Mouse (Mus musculus) midbrain, embryonic 11.5 days (tissue): ENCODE data around the gene Nup43. TPM values are rescaled to one million over a fixed set of nuclear protein-coding genes. Genes with fewer than 3 reads are reported as not detected.
"Not testable (repeated sequence)": the region's sequence is repeated elsewhere in the genome, so short reads cannot be mapped to it uniquely, and the experiment has no call there.

Source experiments
- ATAC-seq: fragments of 200-750 bp; cut with Nextera tagmentation; 2 replicates; pipeline ENCODE4 v1.8.0; 2017; ENCODE audit warnings: moderate TSS enrichment, moderate library complexity; ENCODE audit not compliant: low FRiP score
- DNase-seq: peaks from one replicate; pipeline ENCODE4 v3.0.0; 2015; ENCODE audit warnings: low spot score; ENCODE audit errors: missing footprints
- H3K27ac ChIP-seq: fragments of 300-500 bp; sonication (generic); 2 replicates; pipeline ENCODE4 v1.5.1; 2014; ENCODE audit warnings: low read depth, low read length
- H3K27me3 ChIP-seq: fragments of 300-500 bp; sonication (generic); 2 replicates; pipeline ENCODE4 v1.6.1; 2014; ENCODE audit warnings: mild to moderate bottlenecking, low read length, moderate library complexity, mixed read lengths; ENCODE audit not compliant: control insufficient read depth, insufficient read depth
- H3K36me3 ChIP-seq: fragments of 300-500 bp; sonication (generic); 2 replicates; pipeline ENCODE4 v1.6.1; 2014; ENCODE audit warnings: mild to moderate bottlenecking, low read length, moderate library complexity, mixed read lengths; ENCODE audit not compliant: control insufficient read depth, insufficient read depth
- H3K4me1 ChIP-seq: fragments of 300-500 bp; sonication (generic); 2 replicates; pipeline ENCODE4 v1.6.1; 2014; ENCODE audit warnings: low read length; ENCODE audit not compliant: control insufficient read depth, insufficient read depth
- H3K4me2 ChIP-seq: fragments of 300-500 bp; sonication (generic); 2 replicates; pipeline ENCODE4 v1.6.1; 2014; ENCODE audit warnings: mild to moderate bottlenecking, moderate library complexity
- H3K4me3 ChIP-seq: fragments of 300-500 bp; sonication (generic); 2 replicates; pipeline ENCODE4 v1.5.1; 2014; ENCODE audit warnings: low read depth, low read length
- H3K9ac ChIP-seq: fragments of 300-500 bp; sonication (generic); 2 replicates; pipeline ENCODE4 v1.6.1; 2014; ENCODE audit warnings: low read length
- H3K9me3 ChIP-seq: fragments of 300-500 bp; sonication (generic); 2 replicates; pipeline ENCODE4 v1.6.1; 2016; ENCODE audit warnings: low read length; ENCODE audit not compliant: control insufficient read depth
- WGBS: fragments of 180-500 bp; shearing (Covaris S2); extraction: QIAGEN DNeasy Blood & Tissue Kit; methylation state at CpG from one replicate; pipeline ENCODE4 v1.1.7; 2014; 5-methylcytosine and 5-hydroxymethylcytosine counted together
- polyA plus RNA-seq: library from polyadenylated mRNA; unstranded; fragments of >200 nt; fragmentation: Nextera tagmentation; extraction: Ambion mirVana; gene quantifications from 2 replicates; pipeline ENCODE4 v1.2.1, GENCODE M21; 2014

Nup43 gene
- 60.0 and 67.5 TPM in 2 replicates for polyA plus RNA-seq

DNA sequence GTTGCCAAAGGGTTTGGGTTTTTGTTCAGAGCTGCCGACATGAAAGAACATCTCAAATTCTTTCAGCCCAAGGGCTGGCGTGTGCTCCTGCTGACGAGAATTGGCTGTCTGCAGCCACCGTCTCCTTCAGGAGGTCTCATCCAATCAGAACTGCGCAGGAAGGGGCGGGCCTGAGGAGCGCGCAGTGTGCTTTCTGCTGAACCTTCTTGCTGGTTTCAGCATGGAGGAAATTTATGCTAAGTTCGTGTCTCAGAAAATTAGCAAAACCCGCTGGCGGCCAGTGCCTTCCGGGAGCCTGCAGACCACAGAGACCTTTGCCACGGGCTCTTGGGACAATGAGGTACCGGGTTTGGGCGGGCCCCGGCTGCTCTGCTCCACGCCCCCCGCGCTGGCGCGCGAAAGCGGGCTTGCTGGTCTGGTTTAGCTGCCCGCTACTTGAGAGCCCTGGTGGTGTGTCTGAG is at the start of gene Nup43:
Gene Nup43, plus strand, starts transcription at position 162 of the 461 bp plus-strand sequence.
- Histone ChIP-seq H3K27ac (0 out of 2 replicates have a peak within 1 kb of the TSS, but pooled peaks have one; percentile 42), H3K9ac (peak within 1 kb of the TSS; percentile 70), H3K9me3 (no peaks in the 10 kb centered on the region), H3K4me2 (peak within 1 kb of the TSS; percentile 52), H3K4me3 (peak within 1 kb of the TSS; percentile 69), H3K4me1 (peaks cover 13% of the 10 kb centered on the region), H3K27me3 (no peaks in the 10 kb centered on the region), H3K36me3 (no peaks in the 10 kb centered on the region)
- WGBS = under 1% methylated on average over 24 of the region's 24 CpGs
- ATAC-seq (peak; percentile 87), DNase-seq (peak; percentile 99)

GRCm38 (mm10) chr10:7617556-7617955 is 49.7 kb upstream of the Nup43 start:
- H3K4me2 ChIP-seq, H3K4me3 ChIP-seq, H3K27me3 ChIP-seq, H3K9me3 ChIP-seq, H3K27ac ChIP-seq, H3K9ac ChIP-seq, H3K36me3 ChIP-seq, ATAC-seq, H3K4me1 ChIP-seq: not testable (repeated sequence)
- WGBS = 22% methylated on average over 3 of the region's 3 CpGs
- DNase-seq = peak; percentile 21

GRCm38 (mm10) chr10:7619821-7620241 is 47.5 kb upstream of the Nup43 start:
- Histone ChIP-seq H3K4me2 (no peak overlapping the region), H3K27me3 (no peaks in the 10 kb centered on the region), H3K4me3 (no peak overlapping the region), H3K9ac (no peak overlapping the region), H3K9me3 (no peaks in the 10 kb centered on the region; the same call in 1 of the 2 replicates), H3K27ac (no peak overlapping the region), H3K36me3 (no peaks in the 10 kb centered on the region), H3K4me1 (no peaks in the 10 kb centered on the region)
- WGBS = 84% methylated on average over 4 of the region's 5 CpGs
- no peak; the same call in 1 of the 2 replicates for ATAC-seq
- peak; percentile 69 for DNase-seq

GRCm38 (mm10) chr10:7620723-7621122 is 46.6 kb upstream of the Nup43 start:
- no peak overlapping the region for H3K9ac ChIP-seq
- 53% methylated on average over 5 of the region's 5 CpGs for WGBS
- no peaks in the 10 kb centered on the region for H3K36me3 ChIP-seq

DNA sequence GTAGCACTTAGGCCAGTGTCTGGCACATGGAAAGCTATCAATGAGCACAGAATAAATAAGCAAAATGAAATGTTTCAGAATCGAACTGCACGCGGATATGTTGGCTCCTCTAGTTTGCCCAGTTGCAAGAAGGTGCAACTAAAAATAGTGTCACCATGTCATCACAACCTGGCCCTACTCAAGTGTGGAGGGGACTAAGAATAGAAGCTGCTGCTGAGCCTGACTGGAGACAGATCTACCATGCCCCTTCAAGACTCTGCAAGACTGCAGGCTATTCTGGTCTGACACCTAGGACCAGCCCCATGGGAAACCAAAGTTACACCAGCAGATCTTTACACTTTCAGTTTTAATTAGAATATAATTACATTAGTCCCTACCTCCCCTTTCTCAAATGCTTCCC is 44.9 kb upstream of the Nup43 start:
- Histone ChIP-seq H3K4me1 (no peaks in the 10 kb centered on the region), H3K9me3 (no peaks in the 10 kb centered on the region), H3K27me3 (no peaks in the 10 kb centered on the region), H3K4me2 (no peak overlapping the region), H3K4me3 (no peak overlapping the region), H3K9ac (no peak overlapping the region), H3K36me3 (no peaks in the 10 kb centered on the region), H3K27ac (no peak overlapping the region)
- ATAC-seq (no peak), DNase-seq (no peak)
- WGBS = 90% methylated on average over 3 of the region's 3 CpGs

More at GRCm38 (mm10) chr10:7620723-7621122, 46.6 kb upstream of the Nup43 start:
- Histone ChIP-seq H3K9me3 (no peaks in the 10 kb centered on the region), H3K4me3 (no peak overlapping the region), H3K27me3 (no peaks in the 10 kb centered on the region), H3K4me1 (no peaks in the 10 kb centered on the region), H3K4me2 (no peak overlapping the region), H3K27ac (no peak overlapping the region)
- ATAC-seq = no peak
- DNase-seq = peak; percentile 77

GRCm38 (mm10) chr10:7623861-7624518 is 43.3 kb upstream of the Nup43 start:
- Histone ChIP-seq H3K36me3 (no peaks in the 10 kb centered on the region), H3K4me3 (no peak overlapping the region), H3K4me2 (no peak overlapping the region), H3K27ac (no peak overlapping the region), H3K9me3 (no peaks in the 10 kb centered on the region), H3K9ac (no peak overlapping the region), H3K4me1 (no peaks in the 10 kb centered on the region), H3K27me3 (no peaks in the 10 kb centered on the region)
- DNase-seq (peak; percentile 6), ATAC-seq (no peak)
- 88% methylated on average over 3 of the region's 3 CpGs for WGBS

- WGBS = 95% methylated on average over 4 of the region's 4 CpGs
- ATAC-seq = no peak
- no peak overlapping the region for H3K9ac ChIP-seq
- H3K27ac ChIP-seq = no peak overlapping the region
- H3K4me2 ChIP-seq = no peak overlapping the region
- no peaks in the 10 kb centered on the region for H3K27me3 ChIP-seq
- no peak overlapping the region for H3K4me3 ChIP-seq
- H3K9me3 ChIP-seq = no peaks in the 10 kb centered on the region
- DNase-seq = peak; percentile 45
- H3K4me1 ChIP-seq = no peaks in the 10 kb centered on the region
- peaks cover 2% of the 10 kb centered on the region; the same call in 1 of the 2 replicates for H3K36me3 ChIP-seq
These were observed 38.2 kb upstream of the Nup43 start for GRCm38 (mm10) chr10:7629092-7629491.

DNA sequence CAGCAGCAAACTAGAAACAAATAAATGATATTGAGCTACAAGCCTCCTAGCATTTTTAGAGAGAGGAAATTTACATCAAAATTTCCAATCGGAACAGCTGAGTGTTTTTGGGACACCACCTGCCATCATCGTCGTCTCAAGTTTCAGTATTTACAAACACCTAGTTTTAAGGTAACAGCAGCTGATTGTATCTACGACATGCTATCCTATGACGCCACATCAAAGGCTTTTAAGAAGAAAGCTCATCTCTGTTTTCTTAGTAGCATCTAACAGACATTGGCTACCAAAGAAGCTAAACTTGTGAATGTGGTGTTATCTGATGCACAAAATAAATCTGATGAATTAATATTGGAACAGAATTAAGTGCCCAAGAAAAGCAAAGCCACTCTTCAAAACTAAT is 37.0 kb upstream of the Nup43 start:
- peak; percentile 39 for DNase-seq
- H3K4me2 ChIP-seq = no peak overlapping the region
- no peaks in the 10 kb centered on the region for H3K27me3 ChIP-seq
- no peaks in the 10 kb centered on the region for H3K4me1 ChIP-seq
- WGBS = 93% methylated on average over 5 of the region's 5 CpGs
- H3K27ac ChIP-seq = no peak overlapping the region
- H3K4me3 ChIP-seq = no peak overlapping the region
- H3K9ac ChIP-seq = no peak overlapping the region
- H3K9me3 ChIP-seq = no peaks in the 10 kb centered on the region
- H3K36me3 ChIP-seq = peaks cover 2% of the 10 kb centered on the region; the same call in 1 of the 2 replicates
- no peak for ATAC-seq

DNA sequence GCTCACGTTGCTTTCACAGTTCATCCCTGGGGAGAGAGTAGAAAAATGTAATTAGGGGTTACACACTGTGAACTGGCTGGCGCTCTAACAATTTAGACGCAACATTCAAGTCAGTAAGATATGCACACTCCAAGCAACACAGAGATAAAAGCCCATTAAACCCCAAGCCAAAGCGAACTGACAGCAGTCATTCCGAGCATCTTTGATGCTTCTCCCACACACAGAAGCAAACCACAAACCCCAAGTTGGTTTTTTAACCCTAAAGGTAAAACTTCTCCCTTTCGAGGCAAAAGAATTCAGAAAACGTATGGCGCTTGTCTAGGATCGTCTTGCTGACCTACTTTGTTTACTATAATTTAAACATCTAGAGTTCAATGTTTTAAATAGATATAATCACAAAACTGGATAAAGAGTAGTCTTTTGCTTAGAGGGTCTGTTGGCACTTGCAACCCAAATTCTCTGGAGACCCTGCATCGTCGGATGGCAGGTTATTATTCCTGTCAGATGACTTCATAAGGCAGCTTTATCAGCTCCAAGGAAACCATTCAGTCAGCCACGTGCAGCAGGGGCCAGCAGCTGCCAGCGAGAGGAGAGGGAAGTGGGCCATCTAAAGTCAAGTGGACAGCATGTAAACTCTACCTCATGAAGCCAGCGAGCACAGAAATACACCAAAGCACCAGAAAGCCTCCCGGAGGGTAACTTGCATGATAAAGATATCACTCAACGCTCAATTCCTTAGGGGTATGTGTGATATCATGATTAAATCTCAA is 36.2 kb upstream of the Nup43 start:
- no peaks in the 10 kb centered on the region for H3K9me3 ChIP-seq
- no peak overlapping the region for H3K4me3 ChIP-seq
- H3K4me2 ChIP-seq = no peak overlapping the region
- H3K36me3 ChIP-seq = peaks cover 2% of the 10 kb centered on the region; the same call in 1 of the 2 replicates
- no peak overlapping the region for H3K27ac ChIP-seq
- no peaks in the 10 kb centered on the region for H3K27me3 ChIP-seq
- WGBS = 90% methylated on average over 16 of the region's 16 CpGs
- DNase-seq (peak; percentile 57), ATAC-seq (no peak)
- no peak overlapping the region for H3K9ac ChIP-seq
- no peaks in the 10 kb centered on the region for H3K4me1 ChIP-seq
